Mouse (Mus musculus) gastrocnemius, postnatal 10 days (tissue): ENCODE measurements around the gene Son. TPM values are rescaled to one million over a fixed set of nuclear protein-coding genes. Genes with fewer than 3 reads are reported as not detected.
A peak's percentile ranks its signal among the peaks of the same experiment; 100 is the strongest.

Experiments used
- DNase-seq: peaks from one replicate; pipeline ENCODE4 v3.0.0; 2021; ENCODE audit warnings: mixed read lengths
- long read RNA-seq, 2 experiments: library from polyadenylated mRNA; stranded (forward); transcript quantifications; one replicate each; pipeline ENCODE4 v2.0.0; 2021
- total RNA-seq, 2 experiments: library from RNA; stranded (reverse); gene quantifications; 2 replicates each; pipeline ENCODE4 v1.2.3; 2021

The Son gene
- total RNA-seq, result 100 to 1,000 TPM; 113 to 153 TPM
- long read RNA-seq, experiment 1, full-length matches to known transcripts, result 16 of 53 reads
- long read RNA-seq, experiment 1, partial matches to known transcripts, result 34 of 53 reads
- long read RNA-seq, experiment 1, other reads (novel, unspliced or antisense), result 3 of 53 reads
- long read RNA-seq, experiment 2, full-length matches to known transcripts, result 3 of 34 reads
- long read RNA-seq, experiment 2, partial matches to known transcripts, result 24 of 34 reads
- long read RNA-seq, experiment 2, other reads (novel, unspliced or antisense), result 7 of 34 reads

DNA sequence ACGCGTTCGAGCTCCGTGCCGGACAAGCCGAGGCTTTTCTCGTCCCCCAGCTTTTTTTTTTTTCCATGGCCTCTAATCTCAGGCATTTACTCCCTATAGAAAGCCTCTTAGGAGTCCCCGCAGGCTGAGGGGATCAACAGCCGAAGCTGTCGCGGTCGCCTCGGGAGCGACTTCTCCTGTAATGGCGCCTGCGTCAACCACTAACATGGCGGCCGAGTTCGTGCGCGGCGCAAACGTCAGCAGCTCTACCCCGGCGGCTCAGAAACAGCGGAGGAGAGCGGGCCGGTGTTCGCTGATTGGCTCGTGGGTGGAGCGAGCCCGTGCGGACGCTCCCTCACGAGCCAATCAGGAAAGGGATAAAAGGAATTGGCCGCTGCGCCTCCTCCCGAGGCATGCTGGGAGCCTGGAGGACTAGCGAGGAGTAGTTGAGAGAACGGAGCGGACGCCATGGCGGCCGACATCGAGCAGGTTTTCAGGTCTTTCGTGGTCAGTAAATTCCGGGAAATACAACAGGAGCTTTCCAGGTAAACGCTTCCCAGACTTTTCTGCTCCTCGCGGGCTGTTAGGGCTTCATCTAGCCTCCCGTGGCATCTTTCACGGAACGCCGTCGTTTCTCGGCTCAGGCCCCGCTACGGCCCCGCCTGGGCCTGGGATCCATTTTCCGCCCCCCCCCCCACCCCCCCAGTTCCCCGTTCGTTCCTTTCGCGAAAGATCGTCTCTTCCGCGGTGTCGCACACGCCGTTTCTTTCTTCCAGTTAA, at the start of gene Son:
Gene Son, plus strand, starts transcription at position 46 of the 759 bp plus-strand sequence.
- peak; percentile 90 for DNase-seq

DNA sequence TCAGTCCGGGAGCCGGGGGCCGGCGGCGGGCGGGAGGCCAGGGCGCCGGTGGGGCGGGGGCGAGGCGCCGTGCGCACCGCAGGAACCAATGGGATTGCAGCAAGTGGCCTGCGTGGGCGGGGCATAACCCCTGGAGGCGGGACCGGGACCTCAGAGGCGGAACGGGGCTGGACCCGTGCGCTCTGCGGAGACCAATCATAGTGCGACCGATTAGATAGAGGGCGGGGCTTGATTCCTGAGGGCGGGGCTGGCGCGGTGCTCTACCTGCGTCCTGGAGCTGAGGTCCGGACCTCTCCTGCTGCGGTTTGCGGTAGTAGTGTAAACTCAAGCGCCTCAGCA, 49.7 kb upstream of the Son start, which contains the start of gene Tmem50b:
Gene Tmem50b, minus strand, starts transcription at position 129 of the 339 bp plus-strand sequence.
- DNase-seq, result peak; percentile 99

DNA sequence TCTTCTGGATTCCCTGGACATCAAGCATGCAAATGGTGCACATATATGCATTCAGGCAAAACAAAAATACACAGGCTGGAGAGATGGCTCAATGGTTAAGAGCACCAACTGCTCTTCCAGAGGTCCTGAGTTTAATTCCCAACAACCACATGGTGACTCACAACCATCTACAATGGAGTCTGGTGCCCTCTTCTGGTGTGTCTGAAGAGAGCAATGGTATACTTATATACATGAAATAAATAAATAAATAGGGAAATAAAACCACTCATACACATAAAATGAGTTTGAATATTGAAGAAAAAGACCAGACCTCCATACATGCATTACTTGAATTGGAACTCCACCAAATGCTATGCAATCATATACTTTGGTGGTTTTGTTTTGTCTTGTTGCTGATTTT, 48.1 kb upstream of the Son start:
- DNase-seq, result no peak

DNA sequence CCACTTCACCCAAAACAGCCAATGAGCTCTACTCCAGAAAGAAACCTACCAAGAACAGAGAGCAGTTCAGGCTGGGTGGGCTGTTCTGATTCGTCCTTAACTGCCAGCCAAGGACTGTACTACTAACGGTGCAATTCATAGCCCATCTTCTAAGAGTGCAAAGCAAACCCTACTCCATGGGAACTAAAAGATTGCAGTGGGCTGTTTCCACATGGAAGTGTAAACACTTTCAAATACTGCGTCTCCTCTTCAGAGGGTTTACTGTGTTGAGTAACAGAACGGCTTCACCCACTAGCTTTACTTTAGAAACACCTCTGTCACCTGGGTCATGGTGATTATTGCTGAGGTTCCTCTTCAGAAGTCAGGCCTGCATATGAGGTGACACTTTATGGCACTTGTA, 46.2 kb upstream of the Son start:
- no peak for DNase-seq

DNA sequence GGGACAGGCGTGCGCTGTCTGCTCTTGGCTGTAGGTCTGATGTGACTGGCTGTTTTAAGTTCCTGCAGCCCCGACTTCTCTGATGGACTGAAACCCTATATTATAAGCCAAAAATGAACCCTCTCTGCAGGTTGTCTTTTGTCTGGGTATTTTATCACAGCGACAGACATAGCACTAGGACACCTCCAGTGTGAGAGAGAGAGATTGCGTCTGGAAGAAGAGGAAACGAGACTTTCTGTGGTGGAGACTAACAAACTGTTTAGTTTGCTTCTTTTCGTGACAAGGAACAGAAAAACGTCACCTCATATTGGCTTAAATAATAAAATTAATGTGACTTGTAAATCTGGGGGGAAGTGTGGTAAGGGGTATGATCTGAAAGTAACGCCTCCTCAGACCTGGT, 45.6 kb upstream of the Son start:
- no peak for DNase-seq

DNA sequence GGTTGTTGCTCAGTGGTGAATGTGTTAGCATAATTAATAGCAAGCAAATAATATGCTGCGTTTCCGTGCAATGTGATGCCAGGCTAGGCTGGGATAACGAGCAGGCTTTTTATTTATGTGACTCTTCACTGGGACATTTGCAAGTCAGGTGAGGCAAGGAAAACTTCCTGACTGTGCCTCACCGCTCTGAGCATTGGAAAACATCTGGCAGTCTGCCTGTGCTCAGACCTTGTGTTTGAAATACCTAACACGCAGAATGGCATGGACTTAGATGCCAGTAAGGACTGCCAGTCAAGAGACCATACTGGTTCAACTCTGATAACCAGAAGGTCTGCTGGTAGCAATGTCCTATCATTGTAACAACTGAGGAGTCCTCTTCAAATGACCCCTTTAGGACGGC, 42.1 kb upstream of the Son start:
- no peak for DNase-seq

DNA sequence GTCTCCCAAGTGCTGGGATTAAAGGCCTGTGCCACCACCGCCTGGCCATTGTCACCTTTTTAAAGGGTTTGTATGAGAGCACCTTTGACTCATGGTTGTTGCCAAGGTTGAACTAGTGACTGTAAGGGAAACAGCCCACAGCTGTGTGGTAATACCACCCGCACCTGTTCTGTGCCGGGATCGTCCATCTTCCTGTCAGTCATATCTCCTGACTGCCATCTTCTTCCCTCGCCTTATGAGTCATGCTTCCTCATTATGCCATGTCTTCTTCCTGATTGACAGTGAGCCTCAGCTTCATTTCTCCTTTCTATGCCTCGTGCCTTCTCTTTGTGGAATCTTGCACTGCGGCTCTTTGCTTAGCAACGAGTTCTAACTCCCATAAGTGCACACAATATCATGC, 40.3 kb upstream of the Son start:
- no peak for DNase-seq

DNA sequence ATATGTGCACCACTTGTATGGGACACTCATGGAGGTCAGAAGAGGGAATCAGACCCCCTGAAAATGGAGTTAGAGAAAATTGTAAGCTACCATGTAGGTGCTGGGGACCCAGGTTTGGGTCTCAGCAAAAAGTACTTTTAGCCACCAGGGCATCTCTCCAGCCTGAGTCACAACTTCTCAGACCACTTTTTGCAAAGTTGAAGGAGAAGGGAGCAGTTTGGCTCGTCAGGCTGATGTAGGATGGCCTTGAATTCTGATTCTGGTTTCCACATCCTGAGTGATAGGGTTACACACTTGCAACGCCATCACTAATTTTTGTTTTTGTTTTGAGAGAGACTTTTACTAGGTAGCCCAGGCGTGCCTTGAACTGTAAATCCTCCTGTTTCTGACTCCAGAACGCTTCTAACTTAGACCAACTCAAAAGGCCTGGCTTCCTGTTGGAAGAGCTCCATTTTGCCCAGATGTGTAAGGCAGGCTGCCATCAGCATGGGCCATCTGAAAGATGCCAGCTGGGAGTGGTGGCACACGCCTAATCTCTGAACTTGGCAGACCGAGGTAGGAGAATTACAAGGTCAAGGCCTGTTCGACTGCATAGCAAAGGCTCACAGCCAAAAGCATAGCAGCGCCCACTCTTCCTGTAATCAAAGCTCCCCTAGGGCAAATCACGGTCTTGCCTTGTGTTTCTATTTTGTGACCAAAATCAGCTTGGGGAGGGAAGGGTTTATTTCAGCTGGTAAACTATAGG, 37.6 kb upstream of the Son start:
- peak; percentile 19 for DNase-seq

DNA sequence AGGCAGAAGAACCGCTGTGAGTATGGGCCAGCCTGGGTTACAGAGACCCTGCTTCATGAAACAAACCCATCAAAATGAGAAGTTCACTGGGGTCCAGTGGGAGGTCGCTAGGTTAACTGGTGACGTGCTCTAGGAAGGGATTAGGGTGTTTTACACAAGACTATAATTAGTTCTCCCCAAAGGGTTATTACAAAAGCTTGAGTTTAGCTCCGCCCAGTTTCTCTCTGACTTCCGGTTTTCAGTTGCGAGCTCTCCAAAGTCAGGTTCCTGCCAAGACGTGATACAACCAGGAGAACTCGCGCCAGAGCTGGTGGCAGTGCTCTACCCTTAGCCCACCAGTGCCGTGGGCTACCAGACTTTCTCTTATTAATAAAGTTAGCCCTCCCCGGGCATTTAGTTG, 36.1 kb upstream of the Son start:
- no peak for DNase-seq

DNA sequence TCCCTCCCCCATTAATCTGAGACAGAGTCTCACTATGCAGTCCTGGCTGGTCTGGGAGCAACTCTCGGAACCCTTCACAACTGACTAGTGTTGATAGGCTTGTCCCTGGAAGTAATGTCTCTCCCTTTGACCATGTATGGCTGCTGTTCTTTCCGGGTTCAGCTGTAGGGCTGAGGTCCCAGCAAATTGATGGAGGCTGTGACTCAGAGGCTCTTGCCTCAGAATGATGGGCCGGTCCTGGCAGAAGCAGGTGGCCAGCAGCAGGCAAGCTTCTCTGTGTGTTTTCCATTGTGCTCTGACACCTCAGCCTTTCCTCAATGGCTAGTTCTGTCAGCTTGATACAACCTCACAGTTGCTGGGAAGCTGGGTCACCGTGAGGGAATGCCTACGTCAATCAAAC, 34.8 kb upstream of the Son start:
- DNase-seq, result no peak

DNA sequence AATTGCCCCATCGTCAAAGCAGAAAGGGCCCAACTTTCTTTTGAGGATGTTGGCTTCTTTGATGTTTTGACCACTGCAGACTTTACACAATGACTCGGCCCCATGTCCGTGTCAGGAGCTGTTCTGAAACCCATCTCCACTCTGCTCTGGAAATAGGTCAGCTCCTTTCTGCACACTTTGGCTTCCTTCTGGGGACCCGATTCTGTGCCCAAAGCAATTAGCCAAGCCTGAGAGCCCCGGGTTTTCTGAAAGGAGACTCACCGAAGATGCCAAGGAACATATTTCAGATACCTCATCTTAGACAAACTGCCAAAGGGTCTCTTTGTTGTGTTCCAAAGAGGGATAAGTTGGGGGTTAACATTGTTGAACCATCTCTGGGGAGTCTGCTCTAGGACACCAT, 32.8 kb upstream of the Son start:
- no peak for DNase-seq

DNA sequence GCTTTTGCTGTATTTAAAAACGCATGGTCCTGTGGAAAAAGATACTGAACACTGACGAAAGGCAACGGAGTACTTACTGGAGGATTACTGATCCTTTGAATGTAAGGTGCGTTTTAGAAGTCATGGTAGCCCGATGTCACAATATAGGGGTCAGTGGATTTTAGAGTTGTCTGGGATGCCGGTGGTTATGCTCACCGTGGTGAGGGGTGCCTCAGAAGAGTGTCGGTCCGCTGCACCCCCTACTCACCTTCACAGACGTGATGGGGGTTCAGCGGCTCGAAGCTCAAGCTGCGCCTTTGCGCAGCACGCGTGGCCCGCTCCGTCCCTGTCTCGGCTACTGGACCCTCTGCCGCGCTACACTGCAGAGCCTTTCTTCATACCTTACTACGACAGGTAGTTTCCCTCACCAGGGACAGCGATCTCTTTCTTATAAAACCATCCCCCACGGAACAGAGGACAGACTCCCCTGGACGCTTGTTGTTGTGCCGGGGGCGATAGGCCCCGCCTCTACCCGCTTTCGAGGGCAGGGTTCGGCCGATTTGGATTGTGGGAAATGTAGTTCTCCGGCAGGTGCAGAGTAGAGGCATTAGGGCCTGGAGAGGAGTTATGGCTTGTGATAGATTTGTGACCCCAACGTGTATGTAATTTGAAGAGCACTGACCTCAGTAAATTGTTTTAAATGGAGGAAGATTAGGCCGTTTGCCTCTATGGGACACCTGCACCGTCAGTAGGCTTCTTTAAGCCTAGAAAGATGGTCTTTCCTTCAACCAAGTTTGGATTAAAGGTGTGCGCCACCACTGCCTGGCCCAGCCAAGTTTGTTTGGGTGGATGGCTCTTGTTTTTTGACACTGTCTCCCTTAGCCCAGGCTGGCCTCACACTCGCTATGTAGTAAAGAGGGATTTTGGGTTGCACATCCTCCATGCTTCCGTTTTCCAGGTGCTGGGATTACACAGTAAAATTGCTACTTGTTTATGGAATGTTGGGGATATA, 28.5 kb upstream of the Son start, which contains the start of gene Dnajc28:
Gene Dnajc28, minus strand, starts transcription at position 516 of the 991 bp plus-strand sequence.
- peak; percentile 59 for DNase-seq

DNA sequence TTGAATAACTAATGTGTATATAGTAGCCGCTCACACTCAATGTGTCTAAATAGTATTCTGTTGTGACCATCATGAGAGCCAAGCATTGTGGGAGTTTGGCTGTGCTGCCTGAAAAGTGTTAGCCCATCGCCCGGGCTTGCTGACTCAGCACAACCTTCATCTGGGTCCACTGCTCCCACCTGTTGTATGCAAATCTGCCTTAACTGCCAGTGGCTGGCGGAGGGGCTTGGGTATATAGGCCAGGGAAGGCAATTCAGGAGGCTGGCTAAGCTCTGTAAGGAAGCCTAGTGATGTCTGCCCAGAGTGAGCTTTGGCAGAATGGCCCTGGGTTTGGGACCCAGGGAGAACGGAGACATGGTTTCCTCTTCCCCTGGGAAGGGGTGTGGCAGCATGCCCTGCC, 27.1 kb upstream of the Son start:
- DNase-seq, result no peak

DNA sequence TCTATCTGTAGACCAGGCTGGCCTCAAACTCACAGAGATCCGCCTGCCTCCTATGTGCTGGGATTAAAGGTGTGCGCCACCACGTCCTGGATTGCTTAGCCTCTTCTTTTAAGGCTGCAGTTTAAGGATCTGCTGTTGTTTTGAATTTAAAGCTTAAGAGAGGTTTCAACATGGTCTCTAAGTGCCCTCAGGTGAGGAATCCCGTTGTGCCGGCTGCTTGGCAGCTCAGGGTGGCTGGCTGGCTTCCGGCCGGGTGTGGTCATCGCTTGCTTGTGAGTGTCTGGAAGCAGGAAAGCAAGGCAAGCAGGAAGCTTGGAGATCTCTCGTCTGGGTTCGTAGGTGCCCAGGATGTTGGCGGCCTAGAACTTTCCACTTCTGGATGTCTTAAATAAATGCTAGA, 26.3 kb upstream of the Son start:
- no peak for DNase-seq

DNA sequence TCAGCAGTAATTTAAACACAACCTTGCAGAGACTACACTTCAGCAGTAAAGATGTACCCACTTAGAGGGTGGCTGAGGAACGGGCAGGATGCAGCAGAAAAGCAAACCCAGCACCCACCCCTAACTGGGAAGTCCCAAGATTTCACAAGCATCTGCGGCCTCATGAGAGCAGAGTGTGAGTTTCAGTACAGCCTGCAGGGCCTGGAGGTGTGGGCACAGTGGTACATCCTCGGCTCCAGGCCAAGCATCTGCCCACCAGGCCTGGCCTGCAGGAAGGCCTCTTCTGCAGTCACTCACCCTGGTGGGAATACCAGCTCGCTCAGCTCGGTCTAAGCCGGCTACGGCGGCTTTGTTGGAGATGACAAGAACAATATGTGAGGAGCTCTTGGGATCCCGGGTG, 24.2 kb upstream of the Son start:
- no peak for DNase-seq

DNA sequence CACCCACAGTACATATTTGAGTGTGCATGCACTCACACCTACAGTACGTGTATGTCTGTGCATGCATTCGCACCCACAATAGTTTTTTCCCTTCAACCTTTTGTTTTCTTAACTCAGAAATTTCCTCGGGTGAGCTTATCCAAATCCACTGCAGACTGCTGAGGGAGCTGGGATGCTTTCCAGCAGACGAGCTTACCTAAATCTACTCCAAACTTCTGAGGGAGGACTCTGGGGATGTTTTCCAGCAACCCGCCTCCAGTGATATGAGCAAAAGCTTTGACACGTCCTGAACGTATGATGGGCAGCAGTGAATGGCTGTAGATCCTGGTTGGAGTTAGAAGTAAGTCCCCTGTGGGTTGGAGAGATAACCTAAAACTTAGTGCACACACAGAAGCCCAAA, 19.5 kb upstream of the Son start:
- DNase-seq, result no peak

DNA sequence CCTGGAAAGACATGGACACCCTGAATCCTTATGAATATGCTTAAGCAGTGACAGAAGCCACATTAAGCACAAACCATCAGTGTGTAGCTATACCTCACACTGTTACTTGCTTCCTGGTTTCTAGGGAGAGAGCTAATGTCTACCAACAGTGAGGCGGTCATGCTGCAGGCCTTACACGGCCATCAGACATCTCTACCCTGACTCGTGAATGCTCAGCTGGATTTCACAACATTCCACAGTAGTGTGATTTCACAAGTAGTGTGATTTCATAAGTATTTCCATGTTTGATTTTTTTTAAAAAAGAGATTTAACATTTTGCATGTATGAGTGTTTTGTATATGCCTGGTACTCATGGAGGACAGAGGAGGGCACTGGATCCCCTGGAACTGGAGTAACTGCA, 18.6 kb upstream of the Son start:
- no peak for DNase-seq

DNA sequence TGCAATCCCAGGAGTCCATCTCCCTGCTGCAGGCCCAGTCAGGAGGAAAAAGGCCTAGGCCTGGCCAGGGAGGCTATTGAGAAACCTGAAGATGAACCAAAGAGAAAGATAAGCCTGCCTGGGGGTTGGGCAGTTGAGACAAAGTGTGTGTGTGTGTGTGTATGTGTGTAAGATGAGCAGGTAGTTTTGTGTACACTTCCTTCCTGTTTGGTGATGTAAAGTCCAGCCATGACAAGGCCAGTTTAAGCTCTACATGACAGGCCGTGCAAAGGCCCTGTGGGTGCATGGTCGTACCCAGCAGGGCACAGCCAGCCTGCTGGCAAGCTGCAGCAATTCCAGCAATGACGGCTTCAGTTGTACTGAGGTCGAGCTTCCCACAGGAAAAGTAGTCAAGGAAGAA, 17.6 kb upstream of the Son start:
- no peak for DNase-seq

DNA sequence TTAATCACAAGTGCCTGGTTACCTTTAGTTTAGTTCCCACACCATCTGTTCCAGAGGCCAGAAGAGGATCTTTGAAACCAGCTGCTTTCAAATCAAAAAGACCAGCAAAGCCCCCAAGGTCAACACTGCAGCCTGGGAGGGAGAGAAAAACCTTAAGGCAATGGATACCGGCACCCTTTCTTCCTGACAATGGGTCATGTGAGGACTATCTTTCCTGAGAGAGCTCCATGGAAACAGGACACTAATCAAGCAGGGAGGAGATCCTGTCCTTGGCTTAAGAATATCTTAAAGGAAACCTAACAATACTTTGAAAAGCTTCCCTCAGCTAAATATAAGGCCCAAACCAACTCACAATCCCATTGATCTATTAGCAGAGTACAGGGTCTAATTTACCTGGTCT, 16.7 kb upstream of the Son start:
- DNase-seq, result no peak

DNA sequence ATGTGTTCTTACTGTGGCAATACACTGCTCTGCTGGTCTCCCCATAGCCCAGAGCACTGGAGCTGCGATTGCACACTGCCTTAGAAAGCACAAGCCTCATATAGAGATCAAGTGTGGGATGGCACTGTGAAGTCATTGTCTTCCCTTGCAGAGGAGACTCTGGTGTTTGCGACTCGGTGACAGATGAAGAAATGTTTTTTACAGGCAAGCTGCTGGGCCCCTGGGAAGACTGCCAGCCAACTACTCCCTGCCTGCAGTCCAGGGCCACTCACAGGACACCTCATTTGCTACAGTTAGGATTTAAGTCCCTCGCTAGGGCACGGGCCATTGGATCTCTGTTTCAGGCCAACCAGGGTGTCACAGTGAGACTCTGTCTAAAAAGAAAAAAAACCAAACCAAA, 14.9 kb upstream of the Son start:
- DNase-seq, result no peak

DNA sequence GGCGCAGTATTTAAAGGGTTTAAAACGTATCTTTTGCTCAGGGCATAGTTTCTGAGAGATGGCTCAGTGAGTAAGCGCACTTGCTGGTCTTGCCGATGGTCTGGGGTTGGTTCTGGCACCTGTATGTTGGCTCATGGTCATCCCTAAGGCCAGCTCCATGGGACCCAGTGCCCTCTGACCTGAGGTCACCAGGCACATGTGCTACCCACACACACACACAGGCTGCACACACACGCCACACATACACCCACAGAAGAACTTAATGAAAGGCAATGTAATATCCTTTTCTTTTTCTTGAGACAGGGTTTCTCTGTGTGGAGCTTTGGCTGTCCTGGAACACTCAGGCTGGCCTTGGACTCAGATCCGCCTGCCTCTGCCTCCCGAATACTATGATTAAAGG, 14.4 kb upstream of the Son start:
- no peak for DNase-seq

DNA sequence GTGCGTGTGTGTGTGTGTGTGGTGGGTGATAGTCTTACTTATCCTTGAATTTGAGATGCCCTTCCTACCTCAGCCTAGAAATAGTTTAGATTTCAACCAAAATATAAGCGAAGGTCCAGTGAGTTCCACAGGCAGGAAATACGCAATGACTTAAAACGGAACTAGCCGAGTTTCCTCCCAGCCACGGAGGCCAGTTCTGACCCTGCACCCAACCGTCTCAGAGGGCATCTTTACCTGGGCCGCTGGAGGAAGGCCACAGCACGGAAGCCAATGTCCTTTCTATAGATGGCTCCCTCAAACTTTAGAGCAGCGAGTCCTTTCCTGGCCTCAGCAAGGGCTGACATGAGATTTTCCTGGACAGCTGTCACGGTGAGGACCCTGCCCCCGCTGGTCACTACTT, 13.7 kb upstream of the Son start:
- DNase-seq, result no peak
